Mouse (Mus musculus) liver, embryonic 11.5 days (tissue): ENCODE results near the gene Adam12. TPM values are rescaled to one million over a fixed set of nuclear protein-coding genes. Genes with fewer than 3 reads are reported as not detected.
A peak's percentile ranks its signal among the peaks of the same experiment; 100 is the strongest.

Experiments used
- ATAC-seq: fragments of 200-750 bp; cut with Nextera tagmentation; replicated peaks from 2 replicates; pipeline ENCODE4 v1.8.0; 2017; ENCODE audit warnings: moderate number of reproducible peaks, mild to moderate bottlenecking, moderate TSS enrichment, moderate library complexity; ENCODE audit not compliant: low FRiP score
- DNase-seq: peaks from one replicate; pipeline ENCODE4 v3.0.0-alpha.2; 2017; ENCODE audit warnings: low spot score
- H3K27ac ChIP-seq: fragments of 300-500 bp; sonication (generic); 2 replicates; pipeline ENCODE4 v1.5.1; 2014; ENCODE audit warnings: mild to moderate bottlenecking, low read depth, low read length, control low read depth
- H3K27me3 ChIP-seq: fragments of 300-500 bp; sonication (generic); replicated peaks from 2 replicates; pipeline ENCODE4 v1.6.1; 2014; ENCODE audit warnings: low read length, mixed read lengths; ENCODE audit not compliant: control insufficient read depth, insufficient read depth
- H3K36me3 ChIP-seq: fragments of 300-500 bp; sonication (generic); 2 replicates; pipeline ENCODE4 v1.6.1; 2014; ENCODE audit warnings: mild to moderate bottlenecking, low read length, moderate library complexity, mixed read lengths; ENCODE audit not compliant: control insufficient read depth, insufficient read depth
- H3K4me1 ChIP-seq: fragments of 300-500 bp; sonication (generic); replicated peaks from 2 replicates; pipeline ENCODE4 v1.6.1; 2014; ENCODE audit warnings: low read length, mixed read lengths; ENCODE audit not compliant: control insufficient read depth, insufficient read depth
- H3K4me2 ChIP-seq: fragments of 300-500 bp; sonication (generic); 2 replicates; pipeline ENCODE4 v1.6.1; 2014; ENCODE audit warnings: mild to moderate bottlenecking, control low read depth, moderate library complexity
- H3K4me3 ChIP-seq: fragments of 300-500 bp; sonication (generic); 2 replicates; pipeline ENCODE4 v1.5.1; 2014; ENCODE audit warnings: low read depth, low read length, control low read depth
- H3K9ac ChIP-seq: fragments of 300-500 bp; sonication (generic); 2 replicates; pipeline ENCODE4 v1.6.1; 2014; ENCODE audit warnings: low read depth, low read length, control low read depth
- H3K9me3 ChIP-seq: fragments of 300-500 bp; sonication (generic); 2 replicates; pipeline ENCODE4 v1.6.1; 2016; ENCODE audit warnings: low read length, inconsistent platforms, mixed read lengths; ENCODE audit not compliant: control insufficient read depth
- WGBS: fragments of 180-500 bp; shearing (Covaris S2); extraction: QIAGEN DNeasy Blood & Tissue Kit; methylation state at CpG from one replicate; pipeline ENCODE4 v1.1.7; 2014; 5-methylcytosine and 5-hydroxymethylcytosine counted together
- microRNA-seq: library from miRNA; unstranded; fragments of <30 nt; microRNA quantifications from one replicate; pipeline ENCODE4, GENCODE M21; 2017; ENCODE audit warnings: borderline number of aligned reads
- polyA plus RNA-seq: library from polyadenylated mRNA; unstranded; fragments of >200 nt; fragmentation: Nextera tagmentation; extraction: Ambion mirVana; gene quantifications from 2 replicates; pipeline ENCODE4 v1.2.1, GENCODE M21; 2014

Gene Adam12
- polyA plus RNA-seq, 1 experiment from 2014 or later, result 11.8 TPM

- ATAC-seq, result peak; percentile 41; the same call in 1 of the 2 replicates
- peak; percentile 39 for DNase-seq
- no peaks in the 10 kb centered on the region for H3K36me3 ChIP-seq
- no peaks in the 10 kb centered on the region for H3K9me3 ChIP-seq
- 30% methylated on average over 3 of the region's 3 CpGs for WGBS
- no peak overlapping the region for H3K27ac ChIP-seq
- H3K4me1 ChIP-seq, result no peaks in the 10 kb centered on the region
- no peaks in the 10 kb centered on the region for H3K27me3 ChIP-seq
- no peak overlapping the region for H3K4me2 ChIP-seq
- no peak overlapping the region for H3K4me3 ChIP-seq
- no peak overlapping the region for H3K9ac ChIP-seq
Measured at GRCm38 (mm10) chr7:133856278-133856677, 375.7 kb downstream of the Adam12 start.

GRCm38 (mm10) chr7:133850735-133851134, 381.2 kb downstream of the Adam12 start:
- DNase-seq (no peak), ATAC-seq (no peak)
- Histone ChIP-seq H3K4me3 (no peak overlapping the region), H3K27ac (no peak overlapping the region), H3K9ac (no peak overlapping the region), H3K27me3 (no peaks in the 10 kb centered on the region), H3K4me1 (no peaks in the 10 kb centered on the region), H3K4me2 (no peak overlapping the region), H3K36me3 (no peaks in the 10 kb centered on the region), H3K9me3 (no peaks in the 10 kb centered on the region)

DNA sequence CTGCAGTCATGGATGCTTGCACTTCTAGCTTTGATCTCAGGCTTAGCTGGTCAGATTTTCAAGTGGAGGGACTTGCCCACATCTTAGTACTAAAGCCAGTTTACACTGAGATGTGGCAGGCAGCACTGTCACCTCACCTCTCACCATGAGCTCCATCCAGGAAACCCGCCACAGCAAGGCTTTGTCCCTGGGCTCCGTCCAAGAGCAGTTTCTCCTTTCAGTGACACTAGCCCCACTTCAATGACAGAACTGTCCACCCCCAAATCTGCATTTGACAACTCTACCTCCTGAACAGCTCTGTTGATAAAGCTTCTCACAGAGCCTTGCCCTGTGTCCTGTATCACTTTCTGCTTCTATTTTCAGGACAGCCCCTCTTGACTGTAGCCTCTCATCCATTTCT, 383.8 kb downstream of the Adam12 start:
- no peak for DNase-seq
- Histone ChIP-seq H3K9ac (no peak overlapping the region), H3K4me3 (no peak overlapping the region), H3K9me3 (no peaks in the 10 kb centered on the region), H3K27ac (no peak overlapping the region), H3K4me1 (no peaks in the 10 kb centered on the region), H3K4me2 (no peak overlapping the region), H3K36me3 (no peaks in the 10 kb centered on the region), H3K27me3 (no peaks in the 10 kb centered on the region)
- no peak for ATAC-seq
- 59% methylated on average over 2 of the region's 2 CpGs for WGBS

- no peak overlapping the region for H3K4me3 ChIP-seq
- 31% methylated on average over 1 of the region's 1 CpGs for WGBS
- no peak overlapping the region for H3K27ac ChIP-seq
- DNase-seq (no peak), ATAC-seq (no peak)
- no peak overlapping the region for H3K9ac ChIP-seq
- no peak overlapping the region for H3K4me2 ChIP-seq
- no peaks in the 10 kb centered on the region for H3K4me1 ChIP-seq
- H3K36me3 ChIP-seq, result no peaks in the 10 kb centered on the region
- H3K9me3 ChIP-seq, result no peaks in the 10 kb centered on the region
- no peaks in the 10 kb centered on the region for H3K27me3 ChIP-seq
Measured at GRCm38 (mm10) chr7:133847175-133847574, 384.8 kb downstream of the Adam12 start.

- Histone ChIP-seq H3K27me3 (no peaks in the 10 kb centered on the region), H3K9me3 (no peaks in the 10 kb centered on the region), H3K36me3 (no peaks in the 10 kb centered on the region), H3K4me3 (no peak overlapping the region), H3K27ac (no peak overlapping the region), H3K4me2 (no peak overlapping the region), H3K4me1 (no peaks in the 10 kb centered on the region), H3K9ac (no peak overlapping the region)
- no peak for ATAC-seq
- no peak for DNase-seq
- 73% methylated on average over 6 of the region's 6 CpGs for WGBS
Measured at GRCm38 (mm10) chr7:133842079-133842478, 389.9 kb downstream of the Adam12 start.

DNA sequence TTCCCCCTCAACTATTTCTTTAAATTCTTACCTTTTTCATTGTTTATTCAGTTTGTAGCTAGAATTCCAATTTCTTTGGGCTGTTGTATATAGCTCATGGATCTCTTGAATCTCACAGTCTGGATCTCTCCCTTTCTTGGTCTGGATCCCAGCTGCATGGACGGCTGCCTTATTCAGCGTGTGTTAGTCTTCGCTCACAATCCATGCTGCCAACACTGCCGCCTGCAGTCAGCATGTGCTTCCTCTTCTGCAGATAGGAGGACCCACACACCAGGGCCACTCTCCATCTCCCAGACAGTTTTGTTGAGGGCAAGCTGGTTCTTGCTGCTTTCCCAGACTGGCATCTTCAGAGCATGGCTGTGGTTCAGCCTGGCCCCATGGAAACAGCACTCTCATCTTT, 392.4 kb downstream of the Adam12 start:
- Histone ChIP-seq H3K4me3 (no peak overlapping the region), H3K36me3 (no peaks in the 10 kb centered on the region), H3K4me2 (no peak overlapping the region), H3K4me1 (no peaks in the 10 kb centered on the region), H3K27me3 (no peaks in the 10 kb centered on the region), H3K9ac (no peak overlapping the region), H3K9me3 (no peaks in the 10 kb centered on the region), H3K27ac (no peak overlapping the region)
- DNase-seq, result no peak
- no peak for ATAC-seq
- WGBS, result 73% methylated on average over 4 of the region's 4 CpGs

Small RNA genes lying within 50 kb of the gene (microRNA-seq; reads per million reads assigned to microRNA genes)
- gene Gm23631, result not detected

Other genes with a start within 250 kb of the Adam12 start
- not detected in 2 replicates for gene D7Ertd443e, start 153.5 kb upstream of the Adam12 start, polyA plus RNA-seq